Comparison of ENCODE assay signal across 21 mouse cellular contexts in genomic region chr16:95904531-95905165, GRCm38 (mm10).
DNase-seq lines count a peak whose midpoint lies in the region; ATAC-seq and TF ChIP-seq lines count a peak whose summit lies in the region.
"Had no signal": no experiment of that assay in that cellular context is flagged by ENCODE, and none has a peak within 500 bp of the region (broad histone marks: within the 10 kb centered on the region; RNA-seq: fewer than 3 reads in every experiment).

No protein-coding gene starts in this region.

- DNase-seq in lung, adult 2 months, result peak; percentile 1
- DNase-seq in lung, postnatal 10 days, result no peak
- DNase-seq in thymus, adult 2 months, result peak; percentile 35
- DNase-seq in thymus, postnatal 0 days (ENCODE audit: low spot score), result no peak
- no peak for DNase-seq in embryo, embryonic 11 days
- DNase-seq in kidney, adult 18-20 months, result no peak
- DNase-seq: adrenal gland, adult 8-10 months; cerebellum, adult 11-12 months; cerebellum, postnatal 14 days; kidney, postnatal 36 days; layer of hippocampus, postnatal 36 days had no signal

- TF ChIP-seq POLR2A in lung, adult 2 months (IDR thresholded peaks at IDR 0.05; ENCODE audit: borderline replicate concordance, extremely low read depth, low read depth, low read length), result no peak
- no peak for TF ChIP-seq POLR2A in thymus, adult 2 months (IDR thresholded peaks at IDR 0.05; ENCODE audit: control insufficient read depth, extremely low read depth, insufficient read depth, low read length, poor library complexity)

- H3K9ac ChIP-seq in limb, embryonic 12.5 days (replicated peaks), result no peak overlapping the region
- H3K9ac ChIP-seq: kidney, embryonic 15.5 days; limb, embryonic 13.5 days; liver, embryonic 15.5 days had no signal

- no peak overlapping the region for H3K4me2 ChIP-seq in limb, embryonic 12.5 days
- H3K4me2 ChIP-seq: kidney, embryonic 15.5 days; limb, embryonic 13.5 days; liver, embryonic 15.5 days; midbrain, embryonic 11.5 days had no signal

- WGBS in lung, adult 2 months, result 72% methylated on average over 6 of the region's 6 CpGs
- WGBS in thymus, adult 2 months, result 79% methylated on average over 6 of the region's 6 CpGs
- WGBS in limb, embryonic 12.5 days, result 85% methylated on average over 6 of the region's 6 CpGs

- no peak for ATAC-seq in limb, embryonic 12.5 days (ENCODE audit: insufficient number of reproducible peaks, insufficient read depth, low FRiP score, low TSS enrichment, low read depth)
- ATAC-seq: forebrain, embryonic 16.5 days; intestine, postnatal 0 days; lung, postnatal 0 days had no signal

- no peaks in the 10 kb centered on the region for H3K9me3 ChIP-seq in limb, embryonic 12.5 days
- H3K9me3 ChIP-seq: forebrain, embryonic 10.5 days; heart, embryonic 10.5 days; kidney, embryonic 15.5 days; limb, embryonic 13.5 days; liver, embryonic 15.5 days had no signal

- no peaks in the 10 kb centered on the region for H3K36me3 ChIP-seq in thymus, adult 2 months (ENCODE audit: control insufficient read depth, insufficient read depth, low read length)
- no peaks in the 10 kb centered on the region for H3K36me3 ChIP-seq in limb, embryonic 12.5 days
- H3K36me3 ChIP-seq: forebrain, embryonic 10.5 days; heart, embryonic 10.5 days; kidney, embryonic 15.5 days; limb, embryonic 13.5 days; liver, embryonic 15.5 days had no signal

- H3K4me3 ChIP-seq in lung, adult 2 months (replicated peaks; ENCODE audit: extremely low read depth, low read depth, low read length), result no peak overlapping the region
- no peak overlapping the region for H3K4me3 ChIP-seq in thymus, adult 2 months (ENCODE audit: control insufficient read depth, insufficient read depth, low read length)
- H3K4me3 ChIP-seq in limb, embryonic 12.5 days (replicated peaks), result no peak overlapping the region
- H3K4me3 ChIP-seq: forebrain, embryonic 10.5 days; heart, embryonic 10.5 days; kidney, embryonic 15.5 days; limb, embryonic 13.5 days; liver, embryonic 15.5 days had no signal

- no peaks in the 10 kb centered on the region for H3K27me3 ChIP-seq in thymus, adult 2 months (ENCODE audit: control insufficient read depth, insufficient read depth, low read length)
- H3K27me3 ChIP-seq in limb, embryonic 12.5 days, result no peaks in the 10 kb centered on the region
- H3K27me3 ChIP-seq: kidney, embryonic 15.5 days; limb, embryonic 13.5 days; liver, embryonic 15.5 days had no signal

- H3K4me1 ChIP-seq in lung, adult 2 months (ENCODE audit: control insufficient read depth, insufficient read depth, low read length), result peaks cover 3% of the 10 kb centered on the region; the same call in 1 of the 2 replicates
- H3K4me1 ChIP-seq in thymus, adult 2 months (replicated peaks; ENCODE audit: control insufficient read depth, insufficient read depth, low read length), result peaks cover 32% of the 10 kb centered on the region
- 0 out of 2 replicates have a peak, but pooled peaks cover 2% of the 10 kb centered on the region for H3K4me1 ChIP-seq in limb, embryonic 12.5 days (replicated peaks)
- H3K4me1 ChIP-seq: forebrain, embryonic 10.5 days; heart, embryonic 10.5 days; kidney, embryonic 15.5 days; liver, embryonic 15.5 days had no signal

- no peak for TF ChIP-seq CTCF in lung, adult 2 months (IDR thresholded peaks at IDR 0.05; ENCODE audit: insufficient read depth, low read length)
- no peak for TF ChIP-seq CTCF in thymus, adult 2 months (IDR thresholded peaks at IDR 0.05; ENCODE audit: borderline replicate concordance, control insufficient read depth, extremely low read depth, insufficient read depth, low read length, poor library complexity)

- peak overlapping the region; percentile 33 for H3K27ac ChIP-seq in thymus, adult 2 months (ENCODE audit: control insufficient read depth, insufficient read depth, low read length)
- 0 out of 2 replicates have a peak overlapping the region, but pooled peaks have one; percentile 7 for H3K27ac ChIP-seq in limb, embryonic 12.5 days
- H3K27ac ChIP-seq: forebrain, embryonic 10.5 days; heart, embryonic 10.5 days; kidney, embryonic 15.5 days; limb, embryonic 13.5 days; liver, embryonic 15.5 days had no signal

Comparison
In these comparisons a context has a peak if more than half of its experiments do, and no peak if none do; other contexts are left out.
1. DNase-seq: peak in lung, adult 2 months (single experiment) and thymus, adult 2 months (single experiment); none in lung, postnatal 10 days (single experiment), thymus, postnatal 0 days (single experiment), embryo, embryonic 11 days (single experiment) and kidney, adult 18-20 months (single experiment).